Mouse (Mus musculus) lung, embryonic 16.5 days (tissue): ENCODE data around the gene Apbb1ip. TPM values are rescaled to one million over a fixed set of nuclear protein-coding genes. Genes with fewer than 3 reads are reported as not detected.

Source experiments
- ATAC-seq: fragments of 200-750 bp; cut with Nextera tagmentation; 2 replicates; pipeline ENCODE4 v1.8.0; 2017; ENCODE audit warnings: low read depth, mild to moderate bottlenecking, moderate library complexity
- H3K27ac ChIP-seq: fragments of 300-500 bp; sonication (generic); 2 replicates; pipeline ENCODE4 v1.5.1; 2014; ENCODE audit warnings: mild to moderate bottlenecking, control low read depth, low read length
- H3K27me3 ChIP-seq: fragments of 300-500 bp; sonication (generic); 2 replicates; pipeline ENCODE4 v1.6.1; 2014; ENCODE audit warnings: low read depth, low read length, mixed read lengths; ENCODE audit not compliant: control insufficient read depth, insufficient read depth
- H3K36me3 ChIP-seq: fragments of 300-500 bp; sonication (generic); 2 replicates; pipeline ENCODE4 v1.6.1; 2014; ENCODE audit warnings: low read length; ENCODE audit not compliant: control insufficient read depth, insufficient read depth
- H3K4me1 ChIP-seq: fragments of 300-500 bp; sonication (generic); replicated peaks from 2 replicates; pipeline ENCODE4 v1.6.1; 2014; ENCODE audit warnings: low read length, mixed read lengths; ENCODE audit not compliant: control insufficient read depth, insufficient read depth
- H3K4me2 ChIP-seq: fragments of 300-500 bp; sonication (generic); 2 replicates; pipeline ENCODE4 v1.6.1; 2014; ENCODE audit warnings: low read depth, low read length, control low read depth
- H3K4me3 ChIP-seq: fragments of 300-500 bp; sonication (generic); 2 replicates; pipeline ENCODE4 v1.5.1; 2014; ENCODE audit warnings: mild to moderate bottlenecking, low read length, control low read depth
- H3K9ac ChIP-seq: fragments of 300-500 bp; sonication (generic); 2 replicates; pipeline ENCODE4 v1.6.1; 2014; ENCODE audit warnings: low read length, control low read depth
- H3K9me3 ChIP-seq: fragments of 300-500 bp; sonication (generic); 2 replicates; pipeline ENCODE4 v1.6.1; 2016; ENCODE audit warnings: low read length; ENCODE audit not compliant: control insufficient read depth
- WGBS: fragments of 180-500 bp; shearing (Covaris S2); extraction: QIAGEN DNeasy Blood & Tissue Kit; methylation state at CpG from one replicate; pipeline ENCODE4 v1.1.7; 2014; 5-methylcytosine and 5-hydroxymethylcytosine counted together
- polyA plus RNA-seq: library from polyadenylated mRNA; unstranded; fragments of >200 nt; fragmentation: Nextera tagmentation; extraction: Ambion mirVana; gene quantifications from 2 replicates; pipeline ENCODE4 v1.2.1, GENCODE M21; 2015

Apbb1ip gene
- polyA plus RNA-seq, 1 experiment from 2014 or later: 1.6 TPM

DNA sequence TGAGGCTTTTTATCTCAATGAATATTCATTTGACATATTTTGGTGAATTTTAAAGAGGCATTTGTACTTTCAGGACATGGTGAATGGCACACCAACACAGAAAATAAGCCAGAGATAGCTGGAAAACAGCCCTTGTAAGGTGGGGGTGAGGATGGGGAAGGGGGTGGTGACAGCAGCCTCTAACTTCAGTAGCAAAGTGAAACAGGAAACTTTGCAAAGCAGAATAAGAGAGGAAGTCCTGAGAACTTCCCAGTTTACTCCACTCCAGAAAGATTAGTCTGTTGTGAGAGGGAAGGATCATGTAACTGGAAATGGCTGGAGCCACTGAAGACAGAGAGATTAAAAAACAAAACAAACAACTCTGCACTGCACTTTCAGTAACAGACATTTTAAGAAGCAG lies 26.0 kb upstream of the Apbb1ip start:
- no peak overlapping the region for H3K27ac ChIP-seq
- H3K4me2 ChIP-seq: no peak overlapping the region
- H3K27me3 ChIP-seq: peaks cover 2% of the 10 kb centered on the region
- H3K4me3 ChIP-seq: no peak overlapping the region
- H3K9me3 ChIP-seq: no peaks in the 10 kb centered on the region
- no peaks in the 10 kb centered on the region for H3K4me1 ChIP-seq
- no peaks in the 10 kb centered on the region for H3K36me3 ChIP-seq
- H3K9ac ChIP-seq: no peak overlapping the region
- ATAC-seq: no peak

DNA sequence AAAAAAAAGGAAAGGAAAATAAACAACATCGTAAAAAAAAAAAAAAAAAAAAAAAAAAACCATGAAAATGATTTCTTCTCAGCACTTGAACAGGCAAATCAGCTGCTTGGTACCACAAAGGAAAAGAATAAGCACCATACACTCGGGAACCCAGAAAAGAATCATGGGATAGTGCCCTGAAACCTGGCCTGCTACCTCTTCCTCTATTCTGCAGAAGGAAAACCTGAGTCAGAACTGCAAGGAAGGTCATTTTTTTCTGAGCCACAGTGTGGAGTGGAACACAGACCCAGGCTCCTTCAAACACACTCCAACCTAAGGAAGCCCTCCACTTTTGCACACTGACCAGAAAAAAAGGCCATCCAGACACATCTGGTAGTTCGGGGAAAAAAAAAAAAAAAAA lies 24.1 kb upstream of the Apbb1ip start:
- no peaks in the 10 kb centered on the region for H3K9me3 ChIP-seq
- no peaks in the 10 kb centered on the region for H3K4me1 ChIP-seq
- WGBS: 77% methylated on average over 3 of the region's 3 CpGs
- H3K27ac ChIP-seq: no peak overlapping the region
- no peak for ATAC-seq
- no peak overlapping the region for H3K4me3 ChIP-seq
- peaks cover 2% of the 10 kb centered on the region for H3K27me3 ChIP-seq
- H3K36me3 ChIP-seq: no peaks in the 10 kb centered on the region
- H3K9ac ChIP-seq: no peak overlapping the region
- H3K4me2 ChIP-seq: no peak overlapping the region

DNA sequence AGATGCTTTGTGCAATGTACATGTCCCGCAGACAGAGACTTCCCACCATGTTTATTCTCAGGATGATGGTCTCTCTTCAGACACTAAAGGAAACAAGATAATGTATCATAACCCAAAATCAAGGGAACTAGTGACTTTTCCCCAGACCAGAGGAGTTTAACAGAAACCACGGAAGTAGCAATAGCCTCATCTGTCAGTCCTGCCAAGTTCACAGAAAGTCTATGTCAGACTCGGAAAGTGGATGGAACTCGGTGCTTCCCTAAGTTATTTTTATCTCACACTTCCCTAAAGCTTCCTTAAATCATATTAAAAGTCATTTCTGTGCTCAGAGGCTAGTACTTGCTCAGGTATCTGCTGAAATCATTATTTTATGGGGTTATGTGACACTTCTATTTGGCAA lies 21.4 kb upstream of the Apbb1ip start:
- WGBS: 50% methylated on average over 4 of the region's 4 CpGs
- ATAC-seq: no peak
- H3K4me1 ChIP-seq: no peaks in the 10 kb centered on the region

DNA sequence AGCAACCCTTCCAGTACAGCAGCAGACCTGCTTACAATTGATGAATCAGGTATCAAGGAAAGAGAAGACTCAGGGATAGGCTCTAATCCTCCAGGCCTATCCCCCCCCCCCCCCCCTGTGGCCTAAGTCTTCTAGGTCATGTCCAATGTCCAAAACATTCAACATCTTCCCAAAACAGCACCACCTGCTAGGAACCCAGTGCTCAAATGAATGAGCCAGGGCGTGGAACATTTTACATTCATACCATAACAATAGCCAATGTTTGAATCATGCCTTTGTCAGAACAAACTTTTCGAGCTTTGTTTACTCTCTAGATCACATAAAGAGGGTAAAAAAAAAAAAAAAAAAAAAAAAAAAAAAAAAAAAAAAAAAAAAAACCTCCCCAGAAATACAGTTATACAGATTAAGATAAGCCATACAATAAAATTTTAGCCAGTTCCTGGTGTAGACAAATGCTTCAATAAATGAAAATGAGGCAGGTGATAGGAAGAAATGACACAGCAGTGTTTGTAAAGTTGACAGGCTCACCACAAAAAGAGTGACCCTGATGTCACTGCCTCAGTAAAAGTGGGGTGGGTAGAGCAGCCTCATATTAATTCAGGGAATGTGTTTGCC lies 20.3 kb upstream of the Apbb1ip start:
- no peaks in the 10 kb centered on the region for H3K4me1 ChIP-seq
- WGBS: 53% methylated on average over 2 of the region's 2 CpGs
- H3K9me3 ChIP-seq: no peaks in the 10 kb centered on the region
- H3K27me3 ChIP-seq: no peaks in the 10 kb centered on the region
- ATAC-seq: no peak
- no peak overlapping the region for H3K9ac ChIP-seq
- no peak overlapping the region for H3K4me3 ChIP-seq
- no peak overlapping the region for H3K4me2 ChIP-seq
- H3K36me3 ChIP-seq: no peaks in the 10 kb centered on the region
- H3K27ac ChIP-seq: no peak overlapping the region

More for the DNA sequence above, 21.4 kb upstream of the Apbb1ip start:
- Histone ChIP-seq H3K4me3 (no peak overlapping the region), H3K27me3 (no peaks in the 10 kb centered on the region), H3K36me3 (no peaks in the 10 kb centered on the region), H3K9ac (no peak overlapping the region), H3K9me3 (no peaks in the 10 kb centered on the region), H3K4me2 (no peak overlapping the region), H3K27ac (no peak overlapping the region)

DNA sequence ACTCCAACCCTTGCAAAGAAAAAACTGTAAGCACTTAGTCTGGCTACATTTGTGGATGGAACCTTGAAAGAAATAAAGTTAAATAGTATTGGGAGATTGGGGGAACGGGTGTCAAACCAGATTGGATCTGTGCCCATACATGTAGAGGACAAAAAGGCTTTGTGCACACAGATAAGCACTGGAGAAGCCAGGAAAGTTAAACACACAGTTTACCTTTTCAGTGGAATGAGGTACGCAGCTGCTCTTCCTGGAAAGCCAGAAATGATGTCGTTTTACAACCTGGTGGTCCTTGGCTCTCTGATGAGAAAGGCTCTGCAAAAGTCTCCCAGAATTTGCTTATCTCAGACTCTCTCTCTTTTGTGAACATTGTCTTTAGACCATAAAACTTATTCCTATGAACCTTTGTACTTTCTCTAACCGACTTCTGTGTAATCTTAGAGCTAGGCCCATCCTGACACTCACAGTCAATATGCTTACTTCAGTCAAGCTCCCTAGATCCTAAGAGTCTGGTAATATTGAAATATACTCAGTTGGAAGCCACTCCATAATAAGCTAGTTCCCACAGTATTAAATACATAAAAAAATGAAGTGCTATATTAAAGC lies 19.6 kb upstream of the Apbb1ip start:
- H3K27ac ChIP-seq: no peak overlapping the region
- 53% methylated on average over 4 of the region's 4 CpGs for WGBS
- H3K27me3 ChIP-seq: no peaks in the 10 kb centered on the region
- H3K4me2 ChIP-seq: no peak overlapping the region
- H3K4me3 ChIP-seq: no peak overlapping the region
- ATAC-seq: no peak
- H3K4me1 ChIP-seq: no peaks in the 10 kb centered on the region
- H3K9me3 ChIP-seq: no peaks in the 10 kb centered on the region
- no peaks in the 10 kb centered on the region for H3K36me3 ChIP-seq
- H3K9ac ChIP-seq: no peak overlapping the region

DNA sequence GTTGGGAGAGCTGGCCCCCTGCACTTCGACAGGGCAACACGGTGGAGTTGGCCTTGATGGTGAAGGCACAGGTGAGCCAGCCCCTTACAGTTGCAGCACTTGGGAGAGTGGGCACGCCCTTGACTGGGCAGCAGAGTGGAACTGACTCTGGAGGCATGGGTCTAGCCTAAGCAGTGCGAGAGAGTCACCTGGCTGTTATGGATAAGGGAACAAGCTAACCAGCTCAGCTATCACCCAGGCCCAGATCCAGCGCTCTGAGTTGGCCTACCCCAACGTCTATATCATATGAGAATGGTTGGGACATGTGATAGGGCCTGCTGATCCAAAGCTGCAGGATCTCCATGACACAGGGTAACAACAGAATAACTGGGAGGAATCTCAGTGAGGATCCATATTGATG lies 18.3 kb upstream of the Apbb1ip start:
- WGBS: 76% methylated on average over 6 of the region's 6 CpGs
- no peaks in the 10 kb centered on the region for H3K4me1 ChIP-seq
- no peak overlapping the region for H3K4me2 ChIP-seq
- no peak for ATAC-seq
- H3K9ac ChIP-seq: no peak overlapping the region
- H3K27me3 ChIP-seq: no peaks in the 10 kb centered on the region
- H3K4me3 ChIP-seq: no peak overlapping the region
- H3K36me3 ChIP-seq: no peaks in the 10 kb centered on the region
- H3K9me3 ChIP-seq: no peaks in the 10 kb centered on the region
- H3K27ac ChIP-seq: no peak overlapping the region

DNA sequence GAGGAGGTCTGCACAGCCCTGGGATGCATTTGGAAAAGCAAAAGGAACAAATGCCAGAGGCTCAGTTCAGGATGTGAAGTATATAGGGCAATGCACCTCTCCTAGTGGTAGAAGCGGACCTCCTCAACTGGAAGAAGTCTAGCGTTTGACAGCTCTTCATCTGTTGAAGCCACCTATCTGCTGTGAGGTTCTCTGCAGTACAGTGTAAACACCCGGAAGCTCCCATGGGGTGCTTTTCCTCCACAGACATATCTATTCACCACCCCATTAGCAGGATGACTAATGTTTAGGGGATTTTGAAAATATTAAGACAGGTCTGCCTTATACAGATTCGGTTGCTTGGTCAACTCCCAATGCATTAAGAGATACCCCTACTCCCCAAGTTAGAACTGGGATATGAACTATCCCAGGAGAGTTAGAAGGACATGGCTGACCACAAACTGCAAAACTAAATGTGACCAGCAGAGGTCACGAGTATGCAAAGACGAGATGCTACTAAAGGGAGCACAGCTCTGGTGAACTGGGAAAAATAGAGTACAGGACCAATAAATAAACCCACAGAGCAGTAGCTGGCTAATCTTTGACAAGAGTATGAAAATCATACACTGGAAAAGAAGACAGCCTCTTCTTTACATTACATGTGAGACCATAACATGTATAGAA lies 15.5 kb upstream of the Apbb1ip start:
- H3K9ac ChIP-seq: no peak overlapping the region
- H3K9me3 ChIP-seq: no peaks in the 10 kb centered on the region
- no peaks in the 10 kb centered on the region for H3K27me3 ChIP-seq
- no peak overlapping the region for H3K4me2 ChIP-seq
- no peak overlapping the region for H3K27ac ChIP-seq
- ATAC-seq: peak; percentile 41; the same call in 1 of the 2 replicates
- no peaks in the 10 kb centered on the region for H3K4me1 ChIP-seq
- no peak overlapping the region for H3K4me3 ChIP-seq
- no peaks in the 10 kb centered on the region for H3K36me3 ChIP-seq
- WGBS: 38% methylated on average over 6 of the region's 6 CpGs

DNA sequence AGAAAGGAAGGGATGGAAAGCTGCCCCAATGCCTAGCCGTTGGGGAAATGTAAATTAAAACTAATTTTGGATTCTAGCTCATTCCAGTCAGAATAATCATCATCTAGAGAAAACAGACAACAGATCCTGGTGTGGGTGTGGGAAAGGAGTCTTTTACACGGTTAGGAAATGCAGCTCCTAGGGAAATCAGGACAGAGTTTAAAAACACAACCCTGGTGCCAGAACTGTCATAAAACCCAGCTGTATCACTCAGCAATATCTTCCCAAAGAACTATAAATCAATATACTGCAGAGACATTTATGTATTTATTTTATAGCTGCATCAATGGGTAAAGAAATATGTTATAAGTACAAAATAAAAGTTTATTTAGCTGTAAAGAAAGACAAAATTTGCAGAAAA lies 13.4 kb upstream of the Apbb1ip start:
- no peak for ATAC-seq
- Histone ChIP-seq H3K4me1 (no peaks in the 10 kb centered on the region), H3K36me3 (no peaks in the 10 kb centered on the region), H3K9me3 (no peaks in the 10 kb centered on the region), H3K4me2 (no peak overlapping the region), H3K9ac (no peak overlapping the region), H3K4me3 (no peak overlapping the region), H3K27me3 (no peaks in the 10 kb centered on the region), H3K27ac (no peak overlapping the region)
- WGBS: 29% methylated on average over 2 of the region's 2 CpGs

DNA sequence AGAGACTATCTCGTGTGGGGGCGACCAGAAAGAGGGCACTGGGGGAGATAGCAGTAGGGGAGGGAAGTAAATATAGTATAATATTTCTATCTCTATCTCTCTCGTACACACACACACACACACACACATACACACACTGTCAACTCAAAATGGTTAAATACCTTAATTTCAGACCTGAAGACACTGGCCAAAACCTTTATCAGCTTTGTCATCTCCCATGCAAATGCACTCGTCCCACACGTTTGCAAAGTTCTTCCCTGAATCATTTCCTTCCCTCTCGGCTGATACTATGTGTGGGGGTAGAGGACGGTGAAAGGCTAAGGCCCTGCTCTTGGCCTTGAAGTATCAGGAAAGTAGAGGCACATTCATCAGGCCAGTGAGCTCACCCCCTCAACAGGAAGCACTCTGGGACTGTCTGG lies 12.8 kb upstream of the Apbb1ip start:
- no peak overlapping the region for H3K4me2 ChIP-seq
- 50% methylated on average over 7 of the region's 7 CpGs for WGBS
- no peaks in the 10 kb centered on the region for H3K9me3 ChIP-seq
- H3K27ac ChIP-seq: no peak overlapping the region
- no peak for ATAC-seq
- H3K36me3 ChIP-seq: no peaks in the 10 kb centered on the region
- H3K9ac ChIP-seq: no peak overlapping the region
- no peaks in the 10 kb centered on the region for H3K27me3 ChIP-seq
- no peak overlapping the region for H3K4me3 ChIP-seq
- no peaks in the 10 kb centered on the region for H3K4me1 ChIP-seq
